Mouse (Mus musculus): ENCODE results near the gene Rph3a.
"Not testable (repeated sequence)": the region's sequence is repeated elsewhere in the genome, so short reads cannot be mapped to it uniquely, and the experiment has no call there.

The Rph3a gene

GRCm38 (mm10) chr5:120972278-120972677 is 37.6 kb downstream of the Rph3a start:
- DNase-seq: no peak

- DNase-seq: no peak
Measured at GRCm38 (mm10) chr5:120971326-120971725, 38.6 kb downstream of the Rph3a start.

- no peak for DNase-seq
Measured at GRCm38 (mm10) chr5:120969703-120970102, 40.2 kb downstream of the Rph3a start.

- DNase-seq: no peak
Measured at GRCm38 (mm10) chr5:120968799-120969198, 41.1 kb downstream of the Rph3a start.

- DNase-seq: no peak
Measured at GRCm38 (mm10) chr5:120968134-120968532, 41.8 kb downstream of the Rph3a start.

GRCm38 (mm10) chr5:120967355-120968133 is 42.3 kb downstream of the Rph3a start:
- no peak for DNase-seq

GRCm38 (mm10) chr5:120966894-120967293 is 43.0 kb downstream of the Rph3a start:
- DNase-seq: no peak

GRCm38 (mm10) chr5:120966156-120966555 is 43.7 kb downstream of the Rph3a start:
- DNase-seq: no peak

GRCm38 (mm10) chr5:120961004-120961403 is 48.9 kb downstream of the Rph3a start:
- DNase-seq: no peak

GRCm38 (mm10) chr5:120953974-120954373 is 55.9 kb downstream of the Rph3a start:
- DNase-seq: peak; percentile 14

GRCm38 (mm10) chr5:120952242-120952770 is 57.6 kb downstream of the Rph3a start:
- DNase-seq: no peak

- no peak for DNase-seq
Measured at GRCm38 (mm10) chr5:120942076-120942475, 67.8 kb downstream of the Rph3a start.

- no peak for DNase-seq
Measured at GRCm38 (mm10) chr5:120938586-120938985, 71.3 kb downstream of the Rph3a start.

GRCm38 (mm10) chr5:120937841-120938240 is 72.1 kb downstream of the Rph3a start:
- no peak for DNase-seq

- DNase-seq: no peak
Measured at GRCm38 (mm10) chr5:120933966-120934365, 75.9 kb downstream of the Rph3a start.

- peak; percentile 3 for DNase-seq
Measured at GRCm38 (mm10) chr5:120927036-120927435, 82.9 kb downstream of the Rph3a start.

GRCm38 (mm10) chr5:120926311-120926710 is 83.6 kb downstream of the Rph3a start:
- DNase-seq: not testable (repeated sequence)

GRCm38 (mm10) chr5:120924520-120924919 is 85.4 kb downstream of the Rph3a start:
- not testable (repeated sequence) for DNase-seq

- DNase-seq: no peak
Measured at GRCm38 (mm10) chr5:120923969-120924368, 85.9 kb downstream of the Rph3a start.

GRCm38 (mm10) chr5:120920296-120920695 is 89.6 kb downstream of the Rph3a start:
- DNase-seq: no peak

GRCm38 (mm10) chr5:120919156-120919935 is 90.5 kb downstream of the Rph3a start:
- not testable (repeated sequence) for DNase-seq

GRCm38 (mm10) chr5:120914204-120914603 is 95.7 kb downstream of the Rph3a start, which contains the start of gene Oas1d:
TSS of gene Oas1d (plus strand) at chr5:120914536.
- not testable (repeated sequence) for DNase-seq

GRCm38 (mm10) chr5:120908196-120908920 is 101.5 kb downstream of the Rph3a start:
- no peak for DNase-seq
